Mouse (Mus musculus) hindbrain, embryonic 12.5 days (tissue): ENCODE measurements around the gene Irf1. TPM values are rescaled to one million over a fixed set of nuclear protein-coding genes. Genes with fewer than 3 reads are reported as not detected.
"Not testable (repeated sequence)": the region's sequence is repeated elsewhere in the genome, so short reads cannot be mapped to it uniquely, and the experiment has no call there.

ENCODE experiments used
- ATAC-seq: fragments of 200-750 bp; cut with Nextera tagmentation; 2 replicates; pipeline ENCODE4 v1.8.0; 2017; ENCODE audit warnings: moderate TSS enrichment; ENCODE audit not compliant: low FRiP score
- H3K27ac ChIP-seq: fragments of 300-500 bp; sonication (generic); 2 replicates; pipeline ENCODE4 v1.5.1; 2016; ENCODE audit warnings: mild to moderate bottlenecking
- H3K27me3 ChIP-seq: fragments of 300-500 bp; sonication (generic); 2 replicates; pipeline ENCODE4 v1.6.1; 2016; ENCODE audit warnings: mild to moderate bottlenecking
- H3K36me3 ChIP-seq: fragments of 300-500 bp; sonication (generic); 2 replicates; pipeline ENCODE4 v1.6.1; 2016; ENCODE audit warnings: mild to moderate bottlenecking
- H3K4me1 ChIP-seq: fragments of 300-500 bp; sonication (generic); 2 replicates; pipeline ENCODE4 v1.6.1; 2016
- H3K4me2 ChIP-seq: fragments of 300-500 bp; sonication (generic); replicated peaks from 2 replicates; pipeline ENCODE4 v1.6.1; 2016; ENCODE audit warnings: mild to moderate bottlenecking
- H3K4me3 ChIP-seq: fragments of 300-500 bp; sonication (generic); 2 replicates; pipeline ENCODE4 v1.5.1; 2016; ENCODE audit warnings: mild to moderate bottlenecking
- H3K9ac ChIP-seq: fragments of 300-500 bp; sonication (generic); 2 replicates; pipeline ENCODE4 v1.6.1; 2016; ENCODE audit warnings: mild to moderate bottlenecking, moderate library complexity
- H3K9me3 ChIP-seq: fragments of 300-500 bp; sonication (generic); replicated peaks from 2 replicates; pipeline ENCODE4 v1.6.1; 2016; ENCODE audit warnings: mild to moderate bottlenecking
- WGBS: fragments of 180-500 bp; shearing (Covaris S2); methylation state at CpG from one replicate; pipeline ENCODE4 v1.1.7; 2016; 5-methylcytosine and 5-hydroxymethylcytosine counted together
- polyA plus RNA-seq: library from polyadenylated mRNA; unstranded; fragments of >200 nt; fragmentation: Nextera tagmentation; extraction: Ambion mirVana; gene quantifications from 2 replicates; pipeline ENCODE4 v1.2.1, GENCODE M21; 2016

Gene Irf1
- polyA plus RNA-seq, 1 experiment from 2014 or later = 4.1 TPM

GRCm38 (mm10) chr11:53747985-53748384, 21.8 kb upstream of the Irf1 start:
- no peak for ATAC-seq
- WGBS = 88% methylated on average over 9 of the region's 9 CpGs
- Histone ChIP-seq H3K27me3 (no peaks in the 10 kb centered on the region), H3K4me1 (no peaks in the 10 kb centered on the region), H3K36me3 (no peaks in the 10 kb centered on the region), H3K9me3 (no peaks in the 10 kb centered on the region), H3K4me3 (no peak overlapping the region), H3K27ac (no peak overlapping the region), H3K4me2 (no peak overlapping the region), H3K9ac (no peak overlapping the region)

- ATAC-seq = no peak
- Histone ChIP-seq H3K4me3 (no peak overlapping the region), H3K9me3 (no peaks in the 10 kb centered on the region), H3K4me2 (no peak overlapping the region), H3K27ac (no peak overlapping the region), H3K36me3 (no peaks in the 10 kb centered on the region), H3K4me1 (no peaks in the 10 kb centered on the region), H3K9ac (no peak overlapping the region), H3K27me3 (no peaks in the 10 kb centered on the region)
- WGBS = 90% methylated on average over 6 of the region's 6 CpGs
Observed at GRCm38 (mm10) chr11:53748614-53749013, 21.2 kb upstream of the Irf1 start.

- H3K9ac ChIP-seq = no peak overlapping the region
- no peak for ATAC-seq
- 70% methylated on average over 4 of the region's 4 CpGs for WGBS
- no peak overlapping the region for H3K4me3 ChIP-seq
- H3K27ac ChIP-seq = no peak overlapping the region
- no peaks in the 10 kb centered on the region for H3K9me3 ChIP-seq
- H3K27me3 ChIP-seq = no peaks in the 10 kb centered on the region
- H3K4me1 ChIP-seq = no peaks in the 10 kb centered on the region
- H3K36me3 ChIP-seq = no peaks in the 10 kb centered on the region
- H3K4me2 ChIP-seq = no peak overlapping the region
Observed at GRCm38 (mm10) chr11:53749306-53749705, 20.5 kb upstream of the Irf1 start.

- no peak for ATAC-seq
- Histone ChIP-seq H3K27ac (no peak overlapping the region), H3K4me1 (no peaks in the 10 kb centered on the region), H3K9me3 (no peaks in the 10 kb centered on the region), H3K4me2 (no peak overlapping the region), H3K4me3 (no peak overlapping the region), H3K27me3 (no peaks in the 10 kb centered on the region), H3K36me3 (no peaks in the 10 kb centered on the region), H3K9ac (no peak overlapping the region)
- WGBS = 42% methylated on average over 5 of the region's 5 CpGs
Observed at GRCm38 (mm10) chr11:53749716-53750352, 20.0 kb upstream of the Irf1 start.

- peaks cover 11% of the 10 kb centered on the region for H3K4me1 ChIP-seq
- H3K27me3 ChIP-seq = peaks cover 11% of the 10 kb centered on the region
- ATAC-seq = no peak
- H3K9me3 ChIP-seq = no peaks in the 10 kb centered on the region
- no peak overlapping the region for H3K9ac ChIP-seq
- no peak overlapping the region for H3K4me3 ChIP-seq
- H3K4me2 ChIP-seq = no peak overlapping the region
- no peak overlapping the region for H3K27ac ChIP-seq
- 82% methylated on average over 12 of the region's 12 CpGs for WGBS
- no peaks in the 10 kb centered on the region for H3K36me3 ChIP-seq
Observed at GRCm38 (mm10) chr11:53755011-53755595, 14.7 kb upstream of the Irf1 start.

- Histone ChIP-seq H3K36me3 (no peaks in the 10 kb centered on the region), H3K27ac (no peak overlapping the region), H3K27me3 (peaks cover 36% of the 10 kb centered on the region), H3K4me2 (no peak overlapping the region), H3K4me1 (peaks cover 14% of the 10 kb centered on the region), H3K9me3 (no peaks in the 10 kb centered on the region), H3K9ac (no peak overlapping the region), H3K4me3 (no peak overlapping the region)
- WGBS = 90% methylated on average over 4 of the region's 4 CpGs
- ATAC-seq = no peak
Observed at GRCm38 (mm10) chr11:53757612-53758011, 12.2 kb upstream of the Irf1 start.

- H3K9me3 ChIP-seq, H3K9ac ChIP-seq, H3K4me3 ChIP-seq, H3K4me2 ChIP-seq, ATAC-seq, H3K36me3 ChIP-seq, H3K27ac ChIP-seq: not testable (repeated sequence)
- peaks cover 18% of the 10 kb centered on the region for H3K4me1 ChIP-seq
- 78% methylated on average over 9 of the region's 9 CpGs for WGBS
- peaks cover 40% of the 10 kb centered on the region for H3K27me3 ChIP-seq
Observed at GRCm38 (mm10) chr11:53758033-53758432, 11.8 kb upstream of the Irf1 start.

- Histone ChIP-seq H3K27ac (no peak overlapping the region), H3K9me3 (no peaks in the 10 kb centered on the region), H3K4me2 (no peak overlapping the region), H3K4me1 (peaks cover 26% of the 10 kb centered on the region), H3K27me3 (peaks cover 48% of the 10 kb centered on the region), H3K4me3 (no peak overlapping the region), H3K36me3 (no peaks in the 10 kb centered on the region), H3K9ac (no peak overlapping the region)
- WGBS = 44% methylated on average over 6 of the region's 6 CpGs
- ATAC-seq = no peak
Observed at GRCm38 (mm10) chr11:53758791-53759351, 10.9 kb upstream of the Irf1 start.

- no peak overlapping the region for H3K4me3 ChIP-seq
- H3K27me3 ChIP-seq = peaks cover 50% of the 10 kb centered on the region
- ATAC-seq = no peak
- H3K4me1 ChIP-seq = peaks cover 29% of the 10 kb centered on the region
- H3K4me2 ChIP-seq = peak overlapping the region; percentile 21; the same call in 1 of the 2 replicates
- no peak overlapping the region for H3K9ac ChIP-seq
- 4% methylated on average over 22 of the region's 22 CpGs for WGBS
- H3K9me3 ChIP-seq = no peaks in the 10 kb centered on the region
- H3K27ac ChIP-seq = no peak overlapping the region
- H3K36me3 ChIP-seq = no peaks in the 10 kb centered on the region
Observed at GRCm38 (mm10) chr11:53759545-53760406, 10.0 kb upstream of the Irf1 start.

GRCm38 (mm10) chr11:53761284-53761683, 8.5 kb upstream of the Irf1 start:
- Histone ChIP-seq H3K4me2 (no peak overlapping the region), H3K36me3 (no peaks in the 10 kb centered on the region), H3K4me1 (peaks cover 29% of the 10 kb centered on the region), H3K9ac (no peak overlapping the region), H3K27me3 (peaks cover 56% of the 10 kb centered on the region), H3K27ac (no peak overlapping the region), H3K4me3 (no peak overlapping the region), H3K9me3 (no peaks in the 10 kb centered on the region)
- 74% methylated on average over 5 of the region's 5 CpGs for WGBS
- ATAC-seq = no peak

GRCm38 (mm10) chr11:53761822-53762221, 8.0 kb upstream of the Irf1 start:
- WGBS = 62% methylated on average over 2 of the region's 2 CpGs

GRCm38 (mm10) chr11:53762426-53762825, 7.4 kb upstream of the Irf1 start:
- Histone ChIP-seq H3K4me3 (peak overlapping the region; percentile 31; the same call in 1 of the 2 replicates), H3K4me2 (peak overlapping the region; percentile 62), H3K4me1 (peaks cover 29% of the 10 kb centered on the region), H3K36me3 (no peaks in the 10 kb centered on the region), H3K27me3 (peaks cover 59% of the 10 kb centered on the region), H3K9me3 (no peaks in the 10 kb centered on the region), H3K27ac (no peak overlapping the region), H3K9ac (no peak overlapping the region)
- ATAC-seq = no peak
- WGBS = 73% methylated on average over 2 of the region's 2 CpGs

More at GRCm38 (mm10) chr11:53761822-53762221, 8.0 kb upstream of the Irf1 start:
- Histone ChIP-seq H3K27ac (no peak overlapping the region), H3K4me1 (peaks cover 29% of the 10 kb centered on the region), H3K27me3 (peaks cover 56% of the 10 kb centered on the region), H3K4me3 (no peak overlapping the region), H3K4me2 (no peak overlapping the region), H3K9me3 (no peaks in the 10 kb centered on the region), H3K36me3 (no peaks in the 10 kb centered on the region), H3K9ac (no peak overlapping the region)
- ATAC-seq = no peak
